In the genomic region with DNA sequence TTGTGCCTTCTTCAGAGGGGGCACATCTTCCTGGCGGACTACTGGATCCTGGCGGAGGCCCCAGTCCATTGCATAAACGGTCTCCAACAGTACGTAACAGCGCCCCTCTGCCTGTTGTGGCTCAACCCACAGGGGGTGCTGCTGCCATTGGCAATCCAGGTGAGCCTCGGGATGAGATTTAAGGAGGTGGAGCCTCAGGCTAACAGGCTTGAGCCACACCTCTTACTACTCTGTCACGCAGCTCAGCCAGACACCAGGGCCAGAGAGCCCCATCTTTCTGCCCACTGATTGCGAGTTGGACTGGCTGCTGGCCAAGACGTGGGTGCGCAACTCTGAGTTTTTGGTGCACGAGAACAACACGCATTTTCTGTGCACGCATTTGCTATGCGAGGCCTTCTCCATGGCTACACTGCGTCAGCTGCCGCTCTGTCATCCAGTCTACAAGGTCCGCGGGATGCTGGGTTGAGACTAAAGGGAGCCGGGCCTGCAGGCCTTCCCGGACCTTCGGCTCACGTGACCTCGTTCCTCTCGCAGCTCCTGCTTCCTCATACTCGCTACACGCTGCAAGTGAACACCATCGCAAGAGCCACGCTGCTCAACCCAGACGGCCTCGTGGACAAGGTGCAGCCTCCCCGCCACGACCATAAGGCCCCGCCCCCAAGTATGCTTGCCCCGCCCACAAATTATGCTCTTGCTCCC, we compare ENCODE assay signal across 8 mouse cellular contexts. TPM values are rescaled to one million over a fixed set of nuclear protein-coding genes. Genes with fewer than 3 reads are reported as not detected.
DNase-seq lines count a peak whose midpoint lies in the region; ATAC-seq and TF ChIP-seq lines count a peak whose summit lies in the region.

No protein-coding gene starts in this region.

- no peaks in the 10 kb centered on the region for H3K36me3 ChIP-seq in embryonic facial prominence, embryonic 10.5 days (replicated peaks)
- H3K36me3 ChIP-seq in heart, embryonic 14.5 days (ENCODE audit: control insufficient read depth, insufficient read depth, low read length): no peaks in the 10 kb centered on the region
- H3K36me3 ChIP-seq in liver, embryonic 11.5 days (ENCODE audit: control insufficient read depth, insufficient read depth, low read length): no peaks in the 10 kb centered on the region
- no peaks in the 10 kb centered on the region for H3K36me3 ChIP-seq in thymus, adult 2 months (ENCODE audit: control insufficient read depth, insufficient read depth, low read length)

- H3K4me3 ChIP-seq in embryonic facial prominence, embryonic 10.5 days: peak overlapping the region; percentile 59
- H3K4me3 ChIP-seq in heart, embryonic 14.5 days (ENCODE audit: control insufficient read depth in 1 of 2, insufficient read depth in 1 of 2, low read depth in 1 of 2, low read length in 2 of 2): peak overlapping the region; percentile 41 to 43
- H3K4me3 ChIP-seq in liver, embryonic 11.5 days (ENCODE audit: low read depth, low read length): peak overlapping the region; percentile 53
- peak overlapping the region; percentile 32 for H3K4me3 ChIP-seq in thymus, adult 2 months (ENCODE audit: control insufficient read depth, insufficient read depth, low read length)

- DNase-seq in A20 (ENCODE audit: low read depth, low spot score): peak; percentile 66
- peak; percentile 72 to 93 for DNase-seq in adrenal gland, adult (ENCODE audit: inconsistent age in 2 of 2, low spot score in 1 of 2)
- peak; percentile 70 for DNase-seq in embryonic facial prominence, embryonic 10.5 days (ENCODE audit: low spot score)
- peak; percentile 62 for DNase-seq in kidney, postnatal 10 days
- DNase-seq in liver, embryonic 11.5 days (ENCODE audit: low spot score): peak; percentile 58
- peak; percentile 48 for DNase-seq in thymus, adult 2 months

- H3K9ac ChIP-seq in heart, embryonic 14.5 days (ENCODE audit: low read length): peak overlapping the region; percentile 63
- peak overlapping the region; percentile 34 for H3K9ac ChIP-seq in liver, embryonic 11.5 days (ENCODE audit: low read depth, low read length)

- H3K4me1 ChIP-seq in embryonic facial prominence, embryonic 10.5 days: peaks cover 18% of the 10 kb centered on the region
- peaks cover 4 to 6% of the 10 kb centered on the region in 2 experiments; a peak in 2 of 4 replicates for H3K4me1 ChIP-seq in heart, embryonic 14.5 days (ENCODE audit: control insufficient read depth in 2 of 2, insufficient read depth in 2 of 2, low read length in 2 of 2)
- peaks cover 13% of the 10 kb centered on the region for H3K4me1 ChIP-seq in liver, embryonic 11.5 days (replicated peaks; ENCODE audit: control insufficient read depth, insufficient read depth, low read length)
- H3K4me1 ChIP-seq in thymus, adult 2 months (replicated peaks; ENCODE audit: control insufficient read depth, insufficient read depth, low read length): peaks cover 11% of the 10 kb centered on the region

- H3K27me3 ChIP-seq in embryonic facial prominence, embryonic 10.5 days (replicated peaks; ENCODE audit: low read depth, poor library complexity, severe bottlenecking): peaks cover 26% of the 10 kb centered on the region
- H3K27me3 ChIP-seq in heart, embryonic 14.5 days (ENCODE audit: control insufficient read depth, insufficient read depth, low read length): peaks cover 6% of the 10 kb centered on the region
- peaks cover 6% of the 10 kb centered on the region for H3K27me3 ChIP-seq in liver, embryonic 11.5 days (replicated peaks; ENCODE audit: control insufficient read depth, insufficient read depth, low read length)
- no peaks in the 10 kb centered on the region for H3K27me3 ChIP-seq in thymus, adult 2 months (ENCODE audit: control insufficient read depth, insufficient read depth, low read length)

- WGBS in embryonic facial prominence, embryonic 10.5 days: 1% methylated on average over 34 of the region's 34 CpGs
- WGBS in heart, embryonic 14.5 days: 2% methylated on average over 34 of the region's 34 CpGs
- WGBS in liver, embryonic 11.5 days: 5% methylated on average over 34 of the region's 34 CpGs
- 11% methylated on average over 34 of the region's 34 CpGs for WGBS in thymus, adult 2 months

- TF ChIP-seq POLR2A in thymus, adult 2 months (IDR thresholded peaks at IDR 0.05; ENCODE audit: control insufficient read depth, extremely low read depth, insufficient read depth, low read length, poor library complexity): no peak

- ATAC-seq in heart, embryonic 14.5 days (ENCODE audit: insufficient number of reproducible peaks, insufficient read depth, low FRiP score, low read depth): peak; percentile 62
- peak; percentile 62 for ATAC-seq in liver, embryonic 11.5 days (replicated peaks; ENCODE audit: low FRiP score)
- peak; percentile 72 for ATAC-seq in monocyte, adult 5-6 weeks (replicated peaks; ENCODE audit: insufficient number of reproducible peaks, low FRiP score, low TSS enrichment, poor library complexity, severe bottlenecking)

- H3K4me2 ChIP-seq in heart, embryonic 14.5 days (ENCODE audit: low read length): peak overlapping the region; percentile 91
- H3K4me2 ChIP-seq in liver, embryonic 11.5 days: peak overlapping the region; percentile 83

- peak; percentile 49; the same call in 1 of the 2 replicates for TF ChIP-seq CTCF in thymus, adult 2 months (IDR thresholded peaks at IDR 0.05; ENCODE audit: borderline replicate concordance, control insufficient read depth, extremely low read depth, insufficient read depth, low read length, poor library complexity)

- H3K9me3 ChIP-seq in embryonic facial prominence, embryonic 10.5 days: no peaks in the 10 kb centered on the region
- H3K9me3 ChIP-seq in heart, embryonic 14.5 days (ENCODE audit: control insufficient read depth, low read length): no peaks in the 10 kb centered on the region
- H3K9me3 ChIP-seq in liver, embryonic 11.5 days (ENCODE audit: control insufficient read depth, low read length): no peaks in the 10 kb centered on the region

- H3K27ac ChIP-seq in embryonic facial prominence, embryonic 10.5 days (replicated peaks): peak overlapping the region; percentile 22
- H3K27ac ChIP-seq in heart, embryonic 14.5 days (replicated peaks in 1 of 2; ENCODE audit: control insufficient read depth in 1 of 2, insufficient read depth in 1 of 2, low read depth in 2 of 2, low read length in 2 of 2): no peak overlapping the region
- no peak overlapping the region for H3K27ac ChIP-seq in liver, embryonic 11.5 days (ENCODE audit: low read depth, low read length)
- H3K27ac ChIP-seq in thymus, adult 2 months (ENCODE audit: control insufficient read depth, insufficient read depth, low read length): no peak overlapping the region

RNA-seq across cellular contexts. Expression of a gene that starts 8.4 kb away (rescaled TPM):
- polyA plus RNA-seq in embryonic facial prominence, embryonic 10.5 days (2016; fragmentation: Nextera tagmentation; extraction: Ambion mirVana): 0.04 and 0.19 TPM in 2 replicates
- 0.09 and 0.15 TPM in 2 replicates for polyA plus RNA-seq in heart, embryonic 14.5 days (2014; fragmentation: Nextera tagmentation; extraction: Ambion mirVana)
- polyA plus RNA-seq in liver, embryonic 11.5 days (2014; fragmentation: Nextera tagmentation; extraction: Ambion mirVana): 0.48 TPM in 1 of 2 replicates, not detected in the other
- 0.32 to 0.57 TPM in 2 of 3 replicates, not detected in the other for total RNA-seq in monocyte, adult 5-6 weeks (2017)
- polyA plus RNA-seq in thymus, adult 2 months (2012; rRNA removed): 2.0 and 2.5 TPM in 2 replicates

RNA-seq across cellular contexts. Expression of a gene that starts 11.7 kb away (rescaled TPM):
- polyA plus RNA-seq in embryonic facial prominence, embryonic 10.5 days (2016; fragmentation: Nextera tagmentation; extraction: Ambion mirVana): 0.12 TPM in 1 of 2 replicates, not detected in the other
- 0.28 and 1.2 TPM in 2 replicates for polyA plus RNA-seq in heart, embryonic 14.5 days (2014; fragmentation: Nextera tagmentation; extraction: Ambion mirVana)
- polyA plus RNA-seq in liver, embryonic 11.5 days (2014; fragmentation: Nextera tagmentation; extraction: Ambion mirVana): 0.10 and 0.22 TPM in 2 replicates
- not detected in 3 replicates for total RNA-seq in monocyte, adult 5-6 weeks (2017)
- 0.65 and 1.3 TPM in 2 replicates for polyA plus RNA-seq in thymus, adult 2 months (2012; rRNA removed)

RNA-seq across cellular contexts. Expression of a gene that starts 13.9 kb away (rescaled TPM):
- 0.16 and 0.36 TPM in 2 replicates for polyA plus RNA-seq in embryonic facial prominence, embryonic 10.5 days (2016; fragmentation: Nextera tagmentation; extraction: Ambion mirVana)
- 0.43 and 0.47 TPM in 2 replicates for polyA plus RNA-seq in heart, embryonic 14.5 days (2014; fragmentation: Nextera tagmentation; extraction: Ambion mirVana)
- polyA plus RNA-seq in liver, embryonic 11.5 days (2014; fragmentation: Nextera tagmentation; extraction: Ambion mirVana): 0.55 and 0.59 TPM in 2 replicates
- total RNA-seq in monocyte, adult 5-6 weeks (2017): 0.49 TPM in 1 of 3 replicates, not detected in the others
- 0.69 and 1.1 TPM in 2 replicates for polyA plus RNA-seq in thymus, adult 2 months (2012; rRNA removed)

RNA-seq across cellular contexts. Expression of a gene that starts 22.7 kb away (rescaled TPM):
- polyA plus RNA-seq in embryonic facial prominence, embryonic 10.5 days (2016; fragmentation: Nextera tagmentation; extraction: Ambion mirVana): 0.27 TPM in 1 of 2 replicates, not detected in the other
- polyA plus RNA-seq in heart, embryonic 14.5 days (2014; fragmentation: Nextera tagmentation; extraction: Ambion mirVana): not detected in 2 replicates
- polyA plus RNA-seq in liver, embryonic 11.5 days (2014; fragmentation: Nextera tagmentation; extraction: Ambion mirVana): not detected in 2 replicates
- total RNA-seq in monocyte, adult 5-6 weeks (2017): not detected in 3 replicates
- 1.00 and 1.1 TPM in 2 replicates for polyA plus RNA-seq in thymus, adult 2 months (2012; rRNA removed)

RNA-seq across cellular contexts. Expression of a gene that starts 39.1 kb away (rescaled TPM):
- polyA plus RNA-seq in embryonic facial prominence, embryonic 10.5 days (2016; fragmentation: Nextera tagmentation; extraction: Ambion mirVana): 6.1 and 7.3 TPM in 2 replicates
- polyA plus RNA-seq in heart, embryonic 14.5 days (2014; fragmentation: Nextera tagmentation; extraction: Ambion mirVana): 16.0 and 17.8 TPM in 2 replicates
- 6.2 and 6.6 TPM in 2 replicates for polyA plus RNA-seq in liver, embryonic 11.5 days (2014; fragmentation: Nextera tagmentation; extraction: Ambion mirVana)
- total RNA-seq in monocyte, adult 5-6 weeks (2017): 44.9 to 89.7 TPM (median 81.1 TPM) in 3 replicates
- polyA plus RNA-seq in thymus, adult 2 months (2012; rRNA removed): 28.0 and 29.6 TPM in 2 replicates
